Mouse (Mus musculus) testis, adult 2 months (tissue): ENCODE results near the gene Abcc10. TPM values are rescaled to one million over a fixed set of nuclear protein-coding genes. Genes with fewer than 3 reads are reported as not detected.

Experiments used
- H3K27ac ChIP-seq: fragments of 200-500 bp; 2 replicates; pipeline ENCODE4 v1.5.1; 2012; ENCODE audit warnings: low read depth, low read length; ENCODE audit not compliant: control insufficient read depth, insufficient read depth
- H3K27me3 ChIP-seq: fragments of 200-500 bp; 2 replicates; pipeline ENCODE4 v1.6.1; 2012; ENCODE audit warnings: mild to moderate bottlenecking, low read length, moderate library complexity; ENCODE audit not compliant: control insufficient read depth, insufficient read depth
- H3K36me3 ChIP-seq: fragments of 200-500 bp; 2 replicates; pipeline ENCODE4 v1.6.1; 2012; ENCODE audit warnings: mild to moderate bottlenecking, low read length; ENCODE audit not compliant: control insufficient read depth, insufficient read depth
- H3K4me1 ChIP-seq: fragments of 200-500 bp; 2 replicates; pipeline ENCODE4 v1.6.1; 2012; ENCODE audit warnings: low read length; ENCODE audit not compliant: control insufficient read depth, insufficient read depth
- H3K4me3 ChIP-seq: fragments of 200-500 bp; 2 replicates; pipeline ENCODE4 v1.5.1; 2012; ENCODE audit warnings: low read depth, mild to moderate bottlenecking, low read length, moderate library complexity, mixed read lengths; ENCODE audit not compliant: control insufficient read depth
- CTCF ChIP-seq: fragments of 200-500 bp; IDR thresholded peaks from 2 replicates; pipeline ENCODE4 v1.5.1; 2012; ENCODE audit warnings: low read depth, mild to moderate bottlenecking, inconsistent platforms, low read length, moderate library complexity; ENCODE audit not compliant: control insufficient read depth, insufficient read depth, insufficient replicate concordance
- POLR2A ChIP-seq: fragments of 200-500 bp; IDR thresholded peaks from 2 replicates; pipeline ENCODE4 v1.6.1; 2012; ENCODE audit warnings: low read depth, mild to moderate bottlenecking, inconsistent platforms, low read length, moderate library complexity; ENCODE audit not compliant: control insufficient read depth
- polyA plus RNA-seq: library from polyadenylated mRNA; depleted of rRNA; stranded (reverse); fragments of >200 nt; gene quantifications from 2 replicates; pipeline ENCODE4 v1.2.3, GENCODE M21; 2012

The Abcc10 gene
- polyA plus RNA-seq, 1 experiment: 8.9 TPM

GRCm38 (mm10) chr17:46322046-46322823, 5.9 kb downstream of the Abcc10 start:
- Histone ChIP-seq H3K27me3 (no peaks in the 10 kb centered on the region), H3K27ac (no peak overlapping the region), H3K4me3 (no peak overlapping the region), H3K4me1 (no peaks in the 10 kb centered on the region), H3K36me3 (no peaks in the 10 kb centered on the region)
- TF ChIP-seq POLR2A: no peak
- TF ChIP-seq CTCF: no peak

- H3K27me3 ChIP-seq: no peaks in the 10 kb centered on the region
Measured at GRCm38 (mm10) chr17:46320492-46320891, 7.7 kb downstream of the Abcc10 start.

GRCm38 (mm10) chr17:46315813-46316212, 12.3 kb downstream of the Abcc10 start:
- Histone ChIP-seq H3K4me1 (no peaks in the 10 kb centered on the region), H3K36me3 (no peaks in the 10 kb centered on the region; the same call in 1 of the 2 replicates), H3K27ac (no peak overlapping the region)

More at GRCm38 (mm10) chr17:46320492-46320891, 7.7 kb downstream of the Abcc10 start:
- no peak overlapping the region for H3K27ac ChIP-seq
- TF ChIP-seq POLR2A (no peak), CTCF (no peak)
- H3K36me3 ChIP-seq: no peaks in the 10 kb centered on the region
- H3K4me3 ChIP-seq: no peak overlapping the region
- H3K4me1 ChIP-seq: no peaks in the 10 kb centered on the region

GRCm38 (mm10) chr17:46313135-46313715, 14.9 kb downstream of the Abcc10 start:
- Histone ChIP-seq H3K4me3 (no peak overlapping the region), H3K27me3 (no peaks in the 10 kb centered on the region), H3K36me3 (no peaks in the 10 kb centered on the region; the same call in 1 of the 2 replicates), H3K27ac (no peak overlapping the region), H3K4me1 (no peaks in the 10 kb centered on the region; the same call in 1 of the 2 replicates)
- TF ChIP-seq CTCF: no peak
- no peak for TF ChIP-seq POLR2A

More at GRCm38 (mm10) chr17:46315813-46316212, 12.3 kb downstream of the Abcc10 start:
- H3K27me3 ChIP-seq: no peaks in the 10 kb centered on the region
- no peak overlapping the region for H3K4me3 ChIP-seq
- TF ChIP-seq POLR2A (no peak), CTCF (no peak)

GRCm38 (mm10) chr17:46310515-46310914, 17.6 kb downstream of the Abcc10 start:
- H3K36me3 ChIP-seq: no peaks in the 10 kb centered on the region; the same call in 1 of the 2 replicates
- H3K4me1 ChIP-seq: no peaks in the 10 kb centered on the region; the same call in 1 of the 2 replicates
- no peak overlapping the region for H3K27ac ChIP-seq
- TF ChIP-seq POLR2A: no peak
- TF ChIP-seq CTCF: no peak
- no peak overlapping the region for H3K4me3 ChIP-seq
- no peaks in the 10 kb centered on the region for H3K27me3 ChIP-seq

- no peaks in the 10 kb centered on the region; the same call in 1 of the 2 replicates for H3K36me3 ChIP-seq
- TF ChIP-seq POLR2A: no peak
- no peak for TF ChIP-seq CTCF
- H3K4me3 ChIP-seq: no peak overlapping the region
- no peaks in the 10 kb centered on the region for H3K27me3 ChIP-seq
- no peaks in the 10 kb centered on the region; the same call in 1 of the 2 replicates for H3K4me1 ChIP-seq
- no peak overlapping the region for H3K27ac ChIP-seq
Measured at GRCm38 (mm10) chr17:46309835-46310234, 18.3 kb downstream of the Abcc10 start.

GRCm38 (mm10) chr17:46306956-46307355, 21.2 kb downstream of the Abcc10 start:
- Histone ChIP-seq H3K4me3 (no peak overlapping the region), H3K27ac (no peak overlapping the region), H3K4me1 (no peaks in the 10 kb centered on the region; the same call in 1 of the 2 replicates), H3K36me3 (no peaks in the 10 kb centered on the region), H3K27me3 (no peaks in the 10 kb centered on the region)
- TF ChIP-seq CTCF (no peak), POLR2A (no peak)
